Mouse (Mus musculus) B cell, adult 2 months (primary cell): ENCODE data around the gene Trir.

ENCODE experiments used
- DNase-seq, 2 experiments: peaks; one replicate each; pipeline ENCODE4 v3.0.0; 2022

The Trir gene

GRCm38 (mm10) chr8:85026670-85027515 is at the start of gene Trir:
TSS of gene Trir (plus strand) at chr8:85026823.
- peak; percentile 93 to 94 for DNase-seq

- peak; percentile 81 for DNase-seq
Observed at GRCm38 (mm10) chr8:84977435-84978247, 49.0 kb upstream of the Trir start.

GRCm38 (mm10) chr8:84978248-84978940 is 48.2 kb upstream of the Trir start, which contains the start of gene Junb:
TSS of gene Junb (minus strand) at chr8:84978718.
- DNase-seq: peak; percentile 95 to 97

- DNase-seq: peak; percentile 95 to 97
Observed at GRCm38 (mm10) chr8:84979599-84980421, 46.8 kb upstream of the Trir start.

- peak; percentile 59 to 63 for DNase-seq
Observed at GRCm38 (mm10) chr8:84980622-84981358, 45.8 kb upstream of the Trir start.

GRCm38 (mm10) chr8:84981644-84982498 is 44.8 kb upstream of the Trir start:
- DNase-seq: peak in 1 of 2 experiments; percentile 35

GRCm38 (mm10) chr8:84982499-84983011 is 44.1 kb upstream of the Trir start:
- peak; percentile 48 to 52 for DNase-seq

GRCm38 (mm10) chr8:84984294-84985048 is 42.2 kb upstream of the Trir start:
- DNase-seq: peak; percentile 46 to 53

GRCm38 (mm10) chr8:84985049-84985683 is 41.5 kb upstream of the Trir start:
- no peak for DNase-seq

- peak; percentile 97 to 98 for DNase-seq
Observed at GRCm38 (mm10) chr8:84985684-84986378, 40.8 kb upstream of the Trir start.

- DNase-seq: no peak
Observed at GRCm38 (mm10) chr8:84986379-84986945, 40.2 kb upstream of the Trir start.

GRCm38 (mm10) chr8:84987388-84987787 is 39.2 kb upstream of the Trir start:
- DNase-seq: no peak

GRCm38 (mm10) chr8:84987903-84988302 is 38.7 kb upstream of the Trir start:
- DNase-seq: no peak

GRCm38 (mm10) chr8:84989311-84989731 is 37.3 kb upstream of the Trir start:
- DNase-seq: peak; percentile 39 to 44

- DNase-seq: peak; percentile 92
Observed at GRCm38 (mm10) chr8:84989810-84990209, 36.8 kb upstream of the Trir start.

- peak; percentile 98 to 99 for DNase-seq
Observed at GRCm38 (mm10) chr8:84990349-84990748, 36.3 kb upstream of the Trir start, which contains the start of gene Hook2. TSS of gene Hook2 (plus strand) at chr8:84990603.

GRCm38 (mm10) chr8:84990836-84991235 is 35.8 kb upstream of the Trir start:
- DNase-seq: peak; percentile 65 to 68

- DNase-seq: no peak
Observed at GRCm38 (mm10) chr8:84994375-84994774, 32.2 kb upstream of the Trir start.
